Mouse (Mus musculus): ENCODE measurements at regions not wholly inside any gene's neighbourhood (a gene's known extent, or its start where the extent isn't known, plus 50 kb on each side); places are given as distances from the start of the nearest gene placed in this dataset.

- peaks cover 22% of the 10 kb centered on the region for H3K9me3 ChIP-seq
- no peaks in the 10 kb centered on the region for H3K36me3 ChIP-seq (replicated peaks; ENCODE audit: low read length)
- H3K4me1 ChIP-seq: no peaks in the 10 kb centered on the region
- no peaks in the 10 kb centered on the region for H3K27me3 ChIP-seq (replicated peaks)
- H3K4me3 ChIP-seq (replicated peaks): no peak overlapping the region
- TF ChIP-seq GATA1 (IDR thresholded peaks at IDR 0.05; ENCODE audit: borderline replicate concordance, low read length) (no peak), FLI1 (IDR thresholded peaks at IDR 0.05; ENCODE audit: low read length) (no peak)
Observed at GRCm38 (mm10) chr10:68344991-68345720, 66.6 kb upstream of the Arid5b start.

DNA sequence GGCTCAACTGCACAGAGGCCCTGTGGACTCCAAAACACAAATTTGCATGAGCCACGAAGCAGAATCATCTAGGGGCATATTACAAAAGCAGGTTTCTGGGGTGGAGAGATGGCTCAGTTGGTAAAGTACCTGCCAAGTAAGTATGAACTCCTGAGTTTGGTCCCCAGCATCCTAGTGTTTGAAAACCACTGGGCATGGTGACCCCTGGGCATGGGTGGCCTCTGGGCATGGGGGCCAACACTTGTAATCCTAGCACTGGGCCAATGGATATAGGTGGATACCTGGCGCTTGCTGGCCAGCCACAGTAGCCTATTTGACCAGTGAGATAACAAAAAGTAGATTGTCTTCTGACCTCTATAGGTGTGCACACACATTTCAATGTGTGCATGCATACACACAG is 65.7 kb upstream of the Arid5b start:
- H3K9me3 ChIP-seq: peaks cover 24% of the 10 kb centered on the region
- no peaks in the 10 kb centered on the region for H3K27me3 ChIP-seq (replicated peaks)
- no peak for TF ChIP-seq FLI1 (IDR thresholded peaks at IDR 0.05; ENCODE audit: low read length)
- TF ChIP-seq GATA1 (IDR thresholded peaks at IDR 0.05; ENCODE audit: borderline replicate concordance, low read length): no peak
- H3K36me3 ChIP-seq (replicated peaks; ENCODE audit: low read length): no peaks in the 10 kb centered on the region
- no peak overlapping the region for H3K4me3 ChIP-seq (replicated peaks)
- H3K4me1 ChIP-seq: no peaks in the 10 kb centered on the region

DNA sequence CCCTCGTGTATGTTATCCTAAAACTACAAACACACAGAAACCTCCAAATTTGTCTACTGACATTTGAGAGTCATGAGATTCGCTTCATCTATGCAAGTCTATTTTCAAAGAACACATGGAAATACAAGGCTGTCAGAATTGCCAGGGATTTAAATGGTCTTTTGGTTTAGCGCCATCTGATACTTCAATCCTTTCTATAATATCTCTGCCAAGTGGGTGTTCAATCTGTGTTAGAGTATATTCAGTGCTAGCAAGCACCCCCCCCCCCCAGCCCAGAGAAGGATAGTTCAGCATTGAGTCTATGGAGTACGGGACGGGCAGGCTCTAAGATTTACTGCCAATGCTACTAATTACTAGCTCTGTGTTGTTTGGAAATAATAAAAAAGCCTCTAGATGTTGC is 55.5 kb upstream of the Arid5b start:
- H3K9me3 ChIP-seq: no peaks in the 10 kb centered on the region
- H3K36me3 ChIP-seq (replicated peaks; ENCODE audit: low read length): no peaks in the 10 kb centered on the region
- TF ChIP-seq GATA1 (IDR thresholded peaks at IDR 0.05; ENCODE audit: borderline replicate concordance, low read length) (no peak), FLI1 (IDR thresholded peaks at IDR 0.05; ENCODE audit: low read length) (no peak)
- no peaks in the 10 kb centered on the region for H3K4me1 ChIP-seq
- no peak overlapping the region for H3K4me3 ChIP-seq (replicated peaks)
- H3K27me3 ChIP-seq (replicated peaks): no peaks in the 10 kb centered on the region
